Mouse (Mus musculus) G1E (cell line): Measurements from ENCODE around the gene Pex14.

Experiments used
- CTCF ChIP-seq: IDR thresholded peaks from 2 replicates; pipeline ENCODE4 v1.5.1; 2012; ENCODE audit warnings: low read depth, low read length, inconsistent platforms, mixed read lengths
- GATA1 ChIP-seq: IDR thresholded peaks from 2 replicates; pipeline ENCODE4 v1.6.1; 2012; ENCODE audit warnings: borderline replicate concordance, low read length, inconsistent platforms, mixed read lengths
- POLR2AphosphoS5 ChIP-seq: IDR thresholded peaks from 2 replicates; pipeline ENCODE4 v1.6.1; 2012; ENCODE audit warnings: low read depth, low read length, inconsistent platforms; ENCODE audit not compliant: insufficient replicate concordance

DNA sequence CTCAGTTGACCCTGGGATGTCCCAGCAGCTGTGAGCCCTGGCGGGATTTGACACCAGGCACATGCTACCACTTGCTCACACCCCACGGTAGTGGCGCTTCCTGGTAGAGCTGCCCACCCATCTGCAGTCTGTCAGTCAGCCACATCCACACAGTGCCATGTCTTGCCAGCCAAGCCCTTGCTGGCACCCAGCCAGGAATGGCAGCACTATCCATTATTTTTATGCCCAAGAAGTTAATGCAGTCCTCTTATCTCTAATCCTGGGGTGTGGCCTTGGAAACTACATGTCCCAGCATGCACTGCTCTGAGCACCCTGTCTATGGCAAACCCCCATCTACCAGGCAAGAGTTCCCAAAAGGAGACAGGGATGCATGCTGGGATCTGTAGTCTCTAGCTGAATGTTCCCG lies 154.2 kb downstream of the Pex14 start:
- TF ChIP-seq CTCF, result no peak
- no peak for TF ChIP-seq GATA1
- TF ChIP-seq POLR2AphosphoS5, result no peak
